Mouse (Mus musculus): ENCODE measurements around the gene Wdr95. TPM values are rescaled to one million over a fixed set of nuclear protein-coding genes. Genes with fewer than 3 reads are reported as not detected.

Wdr95 gene
- total RNA-seq (2021), result not detected
- long read RNA-seq, experiment 1, result 0 reads
- long read RNA-seq, experiment 2, result 0 reads

- DNase-seq (ENCODE audit: low spot score in 2 of 2), result no peak
Observed at GRCm38 (mm10) chr5:149527999-149528729, at the start of gene Wdr95. TSS of gene Wdr95 (plus strand) at chr5:149528679.

- DNase-seq (ENCODE audit: low spot score in 2 of 2), result no peak
Observed at GRCm38 (mm10) chr5:149481920-149482319, 46.6 kb upstream of the Wdr95 start.

DNA sequence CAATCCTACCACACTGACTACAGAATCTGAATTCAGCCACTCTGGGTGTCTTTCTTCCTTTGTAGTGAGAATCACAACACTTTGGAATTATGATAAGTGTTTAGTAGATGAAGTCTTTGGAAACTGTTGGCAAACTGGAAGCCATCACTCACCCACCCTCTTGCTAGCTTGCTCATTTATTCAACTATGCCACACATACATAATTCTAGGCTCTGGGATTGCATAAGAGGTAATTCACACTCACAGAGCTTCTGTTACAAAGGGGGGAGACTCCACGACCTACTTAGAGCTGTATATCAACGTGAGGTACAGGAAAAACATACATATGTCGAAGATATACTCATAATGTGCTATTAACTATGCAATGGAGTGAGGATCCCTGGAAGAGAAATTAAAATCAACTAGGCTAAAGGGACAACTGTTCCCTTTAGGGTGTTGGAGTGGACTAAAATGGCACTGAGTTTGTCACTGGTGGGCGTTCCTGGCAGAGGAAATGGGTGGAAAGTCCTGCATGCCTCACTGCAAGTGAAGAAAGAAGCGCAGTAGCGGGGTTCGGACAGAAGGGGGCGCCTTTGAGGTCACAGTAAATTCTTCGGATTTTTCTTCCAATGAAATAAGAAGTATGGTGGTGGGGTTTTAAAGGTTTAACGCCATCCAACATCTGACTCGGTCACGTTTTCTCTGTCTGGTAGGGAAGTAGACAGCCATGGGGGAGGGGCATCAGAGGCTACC is 45.0 kb upstream of the Wdr95 start:
- no peak for DNase-seq (ENCODE audit: low spot score in 2 of 2)

DNA sequence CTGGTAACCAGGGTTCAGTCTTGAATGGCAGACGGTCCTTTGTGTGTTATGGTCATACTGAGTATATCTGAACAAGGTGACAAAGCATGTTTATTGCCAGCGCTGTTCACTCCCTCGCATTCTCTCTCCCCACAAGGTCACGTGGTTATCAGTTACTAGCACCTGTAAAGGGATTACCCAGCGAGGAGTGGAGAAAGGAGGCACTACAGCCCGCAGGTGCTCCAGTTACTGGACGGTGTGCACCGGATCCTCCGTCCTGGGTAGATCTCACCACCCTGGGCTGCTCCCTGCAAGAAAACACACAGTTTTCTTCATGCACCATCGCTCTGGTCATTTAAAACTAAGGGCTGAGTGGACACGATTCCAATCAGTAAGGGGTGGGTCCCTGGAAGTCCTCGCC is 44.2 kb upstream of the Wdr95 start:
- no peak for DNase-seq (ENCODE audit: low spot score in 2 of 2)

DNA sequence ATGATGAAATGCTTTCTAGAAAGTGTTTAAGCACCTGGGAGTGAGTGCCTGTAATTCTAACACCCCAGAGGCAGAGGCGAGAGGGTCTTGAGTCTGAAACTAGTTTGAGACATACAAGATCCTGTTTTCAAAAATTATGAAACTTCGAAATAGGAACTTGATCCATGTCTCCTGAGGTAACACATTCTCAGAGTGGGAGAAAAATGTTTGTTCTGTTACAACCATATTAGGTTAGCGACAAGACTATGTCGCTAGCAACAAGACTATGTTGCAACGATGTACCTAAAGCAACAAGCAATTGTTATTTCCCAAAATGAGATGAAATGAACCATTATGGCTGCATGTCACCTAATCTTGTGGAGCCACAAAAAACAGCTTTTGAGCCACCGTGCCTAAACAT is 43.0 kb upstream of the Wdr95 start:
- no peak for DNase-seq (ENCODE audit: low spot score in 2 of 2)

- peak in 1 of 2 experiments; percentile 20 for DNase-seq (ENCODE audit: low spot score in 2 of 2)
Observed at GRCm38 (mm10) chr5:149488360-149489021, 40.0 kb upstream of the Wdr95 start.

DNA sequence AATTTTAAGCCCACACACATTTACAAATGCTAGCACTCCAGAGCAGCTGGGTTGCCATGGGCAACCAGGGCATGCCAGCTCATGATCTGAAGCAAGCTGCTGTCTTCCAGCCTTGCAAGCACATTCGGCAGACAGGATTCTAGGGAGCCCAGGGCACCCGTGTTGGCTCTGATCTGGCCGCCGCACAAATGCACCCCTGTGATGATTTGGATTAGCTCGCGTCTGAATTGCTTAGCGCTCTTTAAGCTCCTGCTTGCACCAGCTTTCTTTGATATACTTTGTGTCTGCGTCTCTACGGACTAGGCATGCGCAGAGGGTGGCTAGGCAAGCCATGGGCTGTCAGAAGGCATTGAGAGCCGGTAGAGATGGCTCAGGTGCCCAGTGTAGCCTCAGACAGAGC is 39.3 kb upstream of the Wdr95 start:
- no peak for DNase-seq (ENCODE audit: low spot score in 2 of 2)

DNA sequence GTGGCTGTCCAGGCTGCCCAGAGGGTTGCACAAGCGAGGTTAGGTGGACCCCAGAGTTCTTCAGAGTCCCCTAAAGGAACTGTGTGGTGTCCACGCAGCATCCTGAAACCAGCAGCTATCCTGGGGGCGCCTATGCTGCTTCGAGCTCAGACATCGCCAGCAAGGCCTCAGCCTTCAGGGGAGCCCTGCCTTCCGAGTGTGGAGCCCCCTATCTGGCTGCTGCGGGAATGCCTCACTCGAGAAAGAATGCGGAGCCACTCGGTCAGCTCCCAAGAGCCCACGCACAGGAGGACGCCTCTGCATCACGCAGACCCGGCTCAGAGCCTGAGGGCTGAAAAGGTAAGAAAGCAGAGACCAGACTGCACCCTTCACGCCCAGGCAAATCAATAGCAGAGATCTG is 38.2 kb upstream of the Wdr95 start:
- no peak for DNase-seq (ENCODE audit: low spot score in 2 of 2)

- DNase-seq (ENCODE audit: low spot score in 2 of 2), result no peak
Observed at GRCm38 (mm10) chr5:149495655-149496054, 32.8 kb upstream of the Wdr95 start.

- DNase-seq (ENCODE audit: low spot score in 2 of 2), result no peak
Observed at GRCm38 (mm10) chr5:149496401-149497066, 31.9 kb upstream of the Wdr95 start.

DNA sequence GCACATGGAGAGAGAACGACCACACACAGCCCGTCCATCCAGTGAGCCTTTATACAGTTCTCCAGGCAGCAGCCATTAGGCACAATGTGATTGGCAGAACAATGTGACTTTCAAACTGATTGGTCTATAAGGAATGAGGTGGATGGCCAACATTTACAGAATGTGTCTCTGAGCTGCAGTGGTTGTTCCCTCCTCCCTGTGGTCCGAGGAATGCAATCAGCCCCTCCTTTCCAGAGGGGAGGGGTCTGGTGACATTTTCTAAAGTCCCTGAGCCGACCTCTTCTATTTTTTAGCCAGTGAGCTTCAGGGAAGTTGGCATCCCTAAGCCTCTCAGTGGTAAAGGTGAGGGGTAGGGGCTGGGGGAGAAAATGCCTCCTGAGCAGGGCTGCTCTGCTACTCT is 28.5 kb upstream of the Wdr95 start:
- DNase-seq (ENCODE audit: low spot score in 2 of 2), result no peak

- no peak for DNase-seq (ENCODE audit: low spot score in 2 of 2)
Observed at GRCm38 (mm10) chr5:149503423-149504175, 24.9 kb upstream of the Wdr95 start.

- no peak for DNase-seq (ENCODE audit: low spot score in 2 of 2)
Observed at GRCm38 (mm10) chr5:149504985-149505384, 23.5 kb upstream of the Wdr95 start.

- DNase-seq (ENCODE audit: low spot score in 2 of 2), result no peak
Observed at GRCm38 (mm10) chr5:149506033-149506432, 22.4 kb upstream of the Wdr95 start.

GRCm38 (mm10) chr5:149508094-149509029 is 20.1 kb upstream of the Wdr95 start:
- no peak for DNase-seq (ENCODE audit: low spot score in 2 of 2)

GRCm38 (mm10) chr5:149510323-149510722 is 18.2 kb upstream of the Wdr95 start:
- DNase-seq (ENCODE audit: low spot score in 2 of 2), result no peak

DNA sequence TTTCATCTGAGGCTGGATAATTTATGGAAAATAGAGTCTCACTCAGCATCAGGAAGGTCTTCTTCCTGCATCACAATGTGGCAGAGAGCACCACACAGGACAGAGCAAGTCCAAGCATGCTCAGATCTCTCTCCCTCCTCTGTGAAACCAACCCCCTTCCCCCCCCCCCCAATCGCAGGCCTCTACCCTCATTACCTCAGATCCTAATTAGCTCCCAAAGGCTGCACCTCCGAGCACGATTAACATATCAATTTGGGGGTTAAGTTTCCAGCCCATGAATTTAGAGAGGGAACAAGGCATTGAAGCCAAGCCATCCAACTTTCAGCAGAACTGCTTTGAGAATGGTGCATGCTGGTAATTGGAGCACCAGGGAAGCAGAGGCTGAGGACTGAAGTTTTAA is 15.8 kb upstream of the Wdr95 start:
- no peak for DNase-seq (ENCODE audit: low spot score in 2 of 2)

- DNase-seq (ENCODE audit: low spot score in 2 of 2), result no peak
Observed at GRCm38 (mm10) chr5:149513438-149514086, 14.9 kb upstream of the Wdr95 start.

DNA sequence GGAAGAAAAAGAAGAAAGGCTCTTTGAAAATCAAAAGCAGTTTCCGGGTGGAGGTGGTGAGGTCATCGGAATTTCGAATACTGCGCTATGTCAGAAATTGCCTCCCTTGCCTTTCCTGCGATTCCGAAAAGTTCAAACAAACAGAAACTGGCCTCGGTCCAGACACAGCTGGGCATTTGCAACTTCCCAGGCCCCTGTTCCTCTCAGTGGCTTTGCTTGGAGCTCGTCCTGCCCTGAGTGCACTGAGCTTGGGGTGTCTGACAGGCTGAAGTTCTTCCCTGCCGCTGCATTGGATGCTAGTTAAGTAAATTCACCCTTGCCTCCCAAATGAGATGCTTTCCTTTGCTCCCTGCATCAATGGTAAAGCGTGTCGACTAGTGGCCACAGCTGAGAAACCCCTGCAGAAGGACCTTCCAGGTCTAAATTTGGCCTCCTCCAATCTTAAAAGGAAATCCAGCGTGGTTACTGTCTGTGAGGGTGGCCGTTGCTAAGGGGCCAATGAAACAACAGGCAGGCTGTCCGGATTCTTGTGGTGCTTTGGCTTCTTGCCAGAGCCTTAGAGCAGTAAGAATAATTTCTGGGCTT is 14.3 kb upstream of the Wdr95 start:
- no peak for DNase-seq (ENCODE audit: low spot score in 2 of 2)
